Mouse (Mus musculus) gastrocnemius, adult 8-10 months (tissue): ENCODE measurements around the gene Lyst. TPM values are rescaled to one million over a fixed set of nuclear protein-coding genes. Genes with fewer than 3 reads are reported as not detected.

Source experiments
- total RNA-seq, 4 experiments: library from RNA; stranded (reverse); gene quantifications; 2 replicates each; pipeline ENCODE4 v1.2.4; 2022

Lyst gene
- total RNA-seq, 4 experiments from 2014 or later = 3.5 to 4.7 (median 4.2) TPM

Other genes starting within 250 kb of the Lyst start
- gene Gpr137b, start 196.4 kb upstream of the Lyst start, total RNA-seq = 1 to 10 TPM; 1.5 to 4.1 (median 1.9) TPM
- 10 to 100 TPM; 19.1 to 33.3 (median 24.4) TPM for gene Nid1, start 152.8 kb upstream of the Lyst start, total RNA-seq
- gene Gng4, start 193.7 kb downstream of the Lyst start, total RNA-seq = under 1 TPM in 2 of 4 experiments, not detected in 2; 0.34 to 0.92 TPM